Mouse (Mus musculus) myocyte (in vitro differentiated cells): ENCODE measurements around the gene Prpf6.

ENCODE experiments used
- CEBPB ChIP-seq: IDR thresholded peaks from 2 replicates; pipeline ENCODE4 v1.6.1; 2011; ENCODE audit warnings: mild to moderate bottlenecking, moderate library complexity; ENCODE audit not compliant: poor library complexity, insufficient read depth, severe bottlenecking
- MYOD1 ChIP-seq, 3 experiments: IDR thresholded peaks; one replicate each; pipeline ENCODE4 v1.6.1; 2011; ENCODE audit warnings: control low read depth in 2 of 3, low read depth in 2 of 3, mild to moderate bottlenecking in 2 of 3, moderate library complexity in 1 of 3; ENCODE audit not compliant: insufficient read length in 2 of 3, control insufficient read depth in 1 of 3
- POLR2A ChIP-seq: IDR thresholded peaks from one replicate; pipeline ENCODE4 v1.6.1; 2011; ENCODE audit warnings: low read depth, mild to moderate bottlenecking, control low read depth, moderate library complexity; ENCODE audit not compliant: insufficient read length

DNA sequence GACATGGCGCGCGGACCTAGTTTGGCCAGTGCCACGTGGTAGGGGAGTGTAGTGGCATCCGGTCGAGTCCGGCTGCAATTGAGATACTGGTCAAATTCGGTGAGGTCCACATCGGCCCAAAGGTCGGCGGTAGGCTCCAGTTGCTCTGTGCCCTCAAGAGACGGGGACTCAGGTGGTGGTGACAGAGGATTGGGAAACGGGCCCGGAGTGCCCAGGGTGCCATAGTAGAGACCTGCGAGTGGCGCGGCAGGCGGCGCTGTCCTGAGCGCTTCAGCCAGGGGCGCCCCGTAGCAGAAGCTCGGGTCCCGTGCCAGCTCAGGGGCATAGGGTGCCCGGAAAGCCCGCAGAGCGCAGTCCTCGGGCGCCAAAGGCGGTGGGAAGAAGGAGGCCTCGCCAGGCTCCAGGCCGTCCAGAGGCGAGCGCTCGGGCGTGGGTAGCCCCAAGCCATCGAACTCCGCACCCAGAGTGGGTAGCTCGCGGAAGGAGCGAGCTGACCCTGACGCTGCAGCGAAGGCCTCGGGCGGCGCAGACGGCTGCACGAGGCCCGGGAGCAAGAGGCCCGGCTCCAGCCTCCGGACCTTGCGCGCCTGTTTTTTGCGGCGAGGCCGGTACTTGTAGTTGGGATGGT lies 78.7 kb downstream of the Prpf6 start:
- TF ChIP-seq MYOD1 (IDR thresholded peaks at IDR 0.05; ENCODE audit: control insufficient read depth in 1 of 3, insufficient read length in 2 of 3, low read depth in 2 of 3), result no peak
- TF ChIP-seq POLR2A, result no peak
- no peak for TF ChIP-seq CEBPB
